Mouse (Mus musculus): ENCODE data around the gene Ptpn22. TPM values are rescaled to one million over a fixed set of nuclear protein-coding genes. Genes with fewer than 3 reads are reported as not detected.

The Ptpn22 gene
- polyA plus RNA-seq, 1 experiment from 2014 or later, result 1.9 TPM

Other genes starting within 250 kb of the Ptpn22 start
- gene Atg4a-ps, start 213.7 kb upstream of the Ptpn22 start, polyA plus RNA-seq (2015; fragmentation: Nextera tagmentation; extraction: Ambion mirVana), result 0.14 TPM in 1 of 2 replicates, not detected in the other
- gene Olfml3, start 121.8 kb upstream of the Ptpn22 start, polyA plus RNA-seq (2015; fragmentation: Nextera tagmentation; extraction: Ambion mirVana), result 45.4 and 47.4 TPM in 2 replicates
- gene Gm10964, start 120.4 kb upstream of the Ptpn22 start, polyA plus RNA-seq (2015; fragmentation: Nextera tagmentation; extraction: Ambion mirVana), result not detected in 2 replicates
- gene Hipk1, start 68.2 kb upstream of the Ptpn22 start, polyA plus RNA-seq (2015; fragmentation: Nextera tagmentation; extraction: Ambion mirVana), result 8.7 and 9.8 TPM in 2 replicates
- gene Dclre1b, start 50.4 kb upstream of the Ptpn22 start, polyA plus RNA-seq (2015; fragmentation: Nextera tagmentation; extraction: Ambion mirVana), result 21.5 and 22.1 TPM in 2 replicates
- 19.4 and 20.6 TPM in 2 replicates for gene Ap4b1, start 50.3 kb upstream of the Ptpn22 start, polyA plus RNA-seq (2015; fragmentation: Nextera tagmentation; extraction: Ambion mirVana)
- not detected in 2 replicates for gene Gm43064, start 50.2 kb upstream of the Ptpn22 start, polyA plus RNA-seq (2015; fragmentation: Nextera tagmentation; extraction: Ambion mirVana)
- gene Bcl2l15, start 27.2 kb upstream of the Ptpn22 start, polyA plus RNA-seq (2015; fragmentation: Nextera tagmentation; extraction: Ambion mirVana), result 4.4 and 9.1 TPM in 2 replicates
- 8.3 and 9.7 TPM in 2 replicates for gene Rsbn1, start 54.3 kb downstream of the Ptpn22 start, polyA plus RNA-seq (2015; fragmentation: Nextera tagmentation; extraction: Ambion mirVana)
- gene Phtf1, start 108.3 kb downstream of the Ptpn22 start, polyA plus RNA-seq (2015; fragmentation: Nextera tagmentation; extraction: Ambion mirVana), result 18.9 and 19.3 TPM in 2 replicates